Mouse (Mus musculus): Measurements from ENCODE around the gene Fbxl15. TPM values are rescaled to one million over a fixed set of nuclear protein-coding genes. Genes with fewer than 3 reads are reported as not detected.

Fbxl15 gene
- 14.7 and 15.5 TPM in 2 replicates for polyA plus RNA-seq (2015; fragmentation: Nextera tagmentation; extraction: Ambion mirVana)

DNA sequence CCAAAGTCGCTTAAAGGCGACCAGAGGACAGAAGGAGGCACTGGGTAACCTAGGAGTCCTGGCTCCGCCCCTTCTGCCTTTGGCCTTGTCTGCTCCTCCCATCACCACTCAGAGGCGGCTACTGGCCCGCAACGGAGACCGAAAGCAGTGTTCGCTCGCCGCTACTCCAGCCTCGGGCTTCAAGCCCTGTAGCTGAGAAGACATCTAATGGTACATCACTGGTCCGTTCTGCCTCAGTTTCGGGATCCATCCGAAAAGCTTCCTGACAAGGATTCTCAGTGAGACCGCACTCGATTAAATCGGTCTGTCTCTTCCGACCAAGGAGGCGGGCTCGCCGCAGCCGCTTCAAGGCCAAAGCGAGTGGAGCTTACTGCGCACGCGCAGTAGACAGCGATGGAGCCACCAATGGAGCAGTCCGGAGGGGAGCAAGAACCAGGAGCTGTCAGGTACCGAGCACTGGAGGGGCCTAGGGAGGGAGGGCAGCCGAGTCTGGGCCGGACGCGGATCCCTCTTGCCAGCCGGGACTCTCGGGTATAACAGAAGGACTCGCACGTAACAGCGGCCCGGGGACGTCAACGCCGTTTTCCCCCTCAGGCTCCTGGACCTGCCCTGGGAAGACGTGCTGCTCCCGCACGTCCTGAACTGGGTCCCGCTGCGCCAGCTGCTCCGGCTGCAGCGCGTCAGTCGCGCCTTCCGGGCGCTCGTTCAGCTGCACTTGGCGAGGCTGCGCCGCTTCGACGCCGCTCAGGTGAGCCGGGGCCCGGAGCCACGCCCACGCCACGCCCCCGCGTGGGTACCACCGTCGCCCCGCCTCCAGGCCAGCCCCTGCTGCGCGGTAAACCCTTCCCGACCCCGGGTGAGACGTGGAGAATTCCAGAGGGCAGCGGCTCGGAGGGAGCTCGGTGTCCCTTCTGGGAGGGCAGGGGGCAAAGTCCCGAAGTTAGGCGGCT, at the start of gene Fbxl15:
Fbxl15 (plus strand) TSS at position 104 of the 950 bp plus-strand sequence.
- Histone ChIP-seq H3K9me3 (no peaks in the 10 kb centered on the region), H3K36me3 (peaks cover 21% of the 10 kb centered on the region), H3K4me1 (peaks cover 32% of the 10 kb centered on the region), H3K4me3 (peak within 1 kb of the TSS; percentile 72), H3K27me3 (peaks cover 54% of the 10 kb centered on the region), H3K4me2 (replicated peaks) (peak within 1 kb of the TSS; percentile 99), H3K27ac (peak within 1 kb of the TSS; percentile 86), H3K9ac (peak within 1 kb of the TSS; percentile 72)
- WGBS, result under 1% methylated on average over 81 of the region's 81 CpGs
- peak; percentile 89 for ATAC-seq (ENCODE audit: low FRiP score, low read depth)

DNA sequence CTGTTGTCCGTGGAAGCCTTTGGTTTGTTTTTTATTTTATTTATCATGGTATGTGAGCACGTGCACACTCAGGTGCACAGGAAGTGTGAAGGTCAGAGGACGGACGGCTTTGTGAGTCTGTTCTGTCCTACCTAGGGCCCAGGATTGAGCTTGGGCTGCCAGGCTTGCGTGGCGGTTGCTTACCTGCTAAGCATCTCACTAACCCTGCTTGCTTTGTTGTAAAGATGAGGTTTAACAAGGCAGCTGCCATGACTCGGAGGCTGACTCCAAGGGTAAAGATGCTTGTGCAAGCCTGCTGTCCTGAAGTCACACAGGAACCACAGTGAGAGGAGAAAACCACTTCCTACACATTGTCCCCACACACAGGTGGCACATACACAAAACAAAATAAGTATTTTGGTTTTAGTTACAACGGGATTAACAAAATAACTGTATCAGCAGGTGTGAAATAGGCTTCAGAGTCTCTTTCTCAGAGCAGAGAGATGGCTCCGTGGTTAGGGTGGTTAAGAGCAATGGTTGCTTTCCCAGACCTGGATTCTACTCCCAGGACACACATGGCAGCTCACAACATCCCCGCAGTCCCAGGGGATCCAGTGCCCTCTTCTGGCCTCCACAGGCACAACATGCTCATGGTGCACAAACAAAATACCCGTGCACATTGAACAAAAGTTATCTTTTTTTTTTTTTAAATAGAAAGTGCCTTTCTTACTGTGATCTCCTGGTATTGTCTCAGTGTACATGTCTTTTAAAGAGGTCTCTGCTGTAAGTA, 45.7 kb upstream of the Fbxl15 start:
- Histone ChIP-seq H3K36me3 (peaks cover 87% of the 10 kb centered on the region), H3K9me3 (no peaks in the 10 kb centered on the region), H3K9ac (no peak overlapping the region), H3K27me3 (no peaks in the 10 kb centered on the region), H3K4me3 (no peak overlapping the region), H3K4me2 (replicated peaks) (no peak overlapping the region), H3K27ac (no peak overlapping the region), H3K4me1 (no peaks in the 10 kb centered on the region)
- no peak for ATAC-seq (ENCODE audit: low FRiP score, low read depth)
- WGBS, result 92% methylated on average over 11 of the region's 11 CpGs

DNA sequence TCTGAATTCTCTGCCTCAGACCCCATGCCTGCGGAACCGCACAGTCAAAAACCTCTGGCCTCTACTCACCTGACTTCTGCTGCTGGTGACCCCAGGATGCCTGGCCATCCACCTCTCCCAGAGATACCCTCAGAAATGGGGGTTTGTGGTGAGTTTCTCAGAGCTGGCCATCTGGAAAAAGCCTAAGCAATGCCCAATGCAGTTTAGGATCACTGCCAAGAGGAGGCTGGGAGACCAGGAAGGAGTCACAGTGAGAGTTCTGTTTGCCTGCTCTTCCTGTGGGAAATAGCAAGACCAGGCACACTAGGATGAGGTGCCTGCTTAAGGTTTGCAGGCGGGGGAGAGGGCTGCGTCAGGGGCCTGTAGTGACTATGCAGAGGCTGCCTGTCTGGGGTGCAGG, 43.3 kb upstream of the Fbxl15 start:
- Histone ChIP-seq H3K27me3 (no peaks in the 10 kb centered on the region), H3K4me3 (no peak overlapping the region), H3K27ac (no peak overlapping the region), H3K9me3 (no peaks in the 10 kb centered on the region), H3K4me2 (replicated peaks) (no peak overlapping the region), H3K4me1 (no peaks in the 10 kb centered on the region), H3K9ac (no peak overlapping the region), H3K36me3 (peaks cover 81% of the 10 kb centered on the region)
- 94% methylated on average over 4 of the region's 4 CpGs for WGBS
- ATAC-seq (ENCODE audit: low FRiP score, low read depth), result no peak

DNA sequence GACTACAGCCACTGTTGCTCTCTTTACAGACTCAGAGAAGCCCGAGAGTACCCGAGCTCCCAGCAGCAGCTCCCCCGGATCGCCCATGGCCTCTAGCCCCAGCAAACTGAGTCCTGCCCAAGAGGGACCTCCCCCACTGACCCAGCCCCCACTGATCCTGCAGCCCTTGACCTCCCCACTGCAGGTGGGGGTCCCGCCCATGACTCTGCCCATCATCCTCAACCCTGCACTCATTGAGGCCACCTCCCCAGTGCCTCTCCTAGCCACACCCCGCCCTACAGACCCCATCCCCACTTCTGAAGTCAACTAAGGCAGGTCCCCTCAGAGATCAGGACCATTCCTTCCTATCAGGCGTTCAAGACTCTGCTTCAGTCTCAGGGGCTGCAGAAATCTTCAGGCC, 42.4 kb upstream of the Fbxl15 start:
- H3K9me3 ChIP-seq, result no peaks in the 10 kb centered on the region
- H3K4me2 ChIP-seq (replicated peaks), result no peak overlapping the region
- H3K4me3 ChIP-seq, result no peak overlapping the region
- WGBS, result 83% methylated on average over 7 of the region's 7 CpGs
- peaks cover 71% of the 10 kb centered on the region for H3K36me3 ChIP-seq
- H3K9ac ChIP-seq, result no peak overlapping the region
- no peaks in the 10 kb centered on the region for H3K27me3 ChIP-seq
- no peak overlapping the region for H3K27ac ChIP-seq
- H3K4me1 ChIP-seq, result no peaks in the 10 kb centered on the region
- no peak for ATAC-seq (ENCODE audit: low FRiP score, low read depth)

DNA sequence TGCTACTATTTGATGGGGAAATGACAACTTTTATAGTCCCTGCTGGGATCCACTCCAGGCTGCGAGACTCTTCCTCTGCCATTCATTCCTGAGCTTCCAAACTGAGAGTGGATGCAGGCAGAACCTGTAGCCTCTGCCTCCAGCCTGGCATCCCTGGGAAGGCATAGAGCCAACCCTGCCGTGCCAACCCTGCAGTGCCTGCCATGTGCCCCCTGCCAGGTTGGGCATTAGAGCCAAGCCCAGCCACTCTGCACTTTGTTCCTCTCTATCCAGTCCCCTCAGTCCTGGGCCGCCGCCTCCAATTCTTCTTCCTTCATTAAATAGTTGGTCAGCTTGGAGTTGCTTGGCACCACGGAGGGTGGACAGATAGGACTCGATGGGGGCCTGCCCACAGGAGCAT, 41.9 kb upstream of the Fbxl15 start:
- Histone ChIP-seq H3K9ac (no peak overlapping the region), H3K4me1 (no peaks in the 10 kb centered on the region), H3K9me3 (no peaks in the 10 kb centered on the region), H3K27me3 (no peaks in the 10 kb centered on the region), H3K4me3 (no peak overlapping the region), H3K27ac (no peak overlapping the region), H3K4me2 (replicated peaks) (no peak overlapping the region), H3K36me3 (peaks cover 67% of the 10 kb centered on the region)
- no peak for ATAC-seq (ENCODE audit: low FRiP score, low read depth)
- WGBS, result 87% methylated on average over 6 of the region's 6 CpGs

DNA sequence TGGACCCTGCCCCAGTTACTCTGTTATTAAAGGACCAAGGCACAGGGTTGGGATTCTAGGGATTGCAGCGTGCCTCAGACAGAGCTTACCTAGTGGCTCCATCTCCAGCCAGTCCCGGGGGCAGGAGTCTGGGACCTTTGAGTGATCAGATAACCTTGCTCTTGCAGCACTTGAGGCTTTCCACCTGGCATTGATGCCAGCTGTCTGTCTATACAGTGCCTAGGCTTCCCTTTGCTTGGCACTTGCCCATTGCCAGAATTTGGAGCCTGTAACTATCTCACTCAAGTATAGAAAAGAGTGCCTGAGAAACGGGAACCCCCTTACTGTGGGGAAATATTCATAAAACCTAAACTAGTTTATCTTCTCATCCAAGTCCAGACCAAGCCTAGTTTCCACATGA, 41.1 kb upstream of the Fbxl15 start:
- Histone ChIP-seq H3K4me3 (no peak overlapping the region), H3K4me2 (replicated peaks) (no peak overlapping the region), H3K27me3 (0 out of 2 replicates have a peak, but pooled peaks cover 4% of the 10 kb centered on the region), H3K4me1 (no peaks in the 10 kb centered on the region), H3K9me3 (no peaks in the 10 kb centered on the region), H3K9ac (no peak overlapping the region), H3K36me3 (peaks cover 58% of the 10 kb centered on the region), H3K27ac (no peak overlapping the region)
- ATAC-seq (ENCODE audit: low FRiP score, low read depth), result no peak
- 85% methylated on average over 3 of the region's 3 CpGs for WGBS

DNA sequence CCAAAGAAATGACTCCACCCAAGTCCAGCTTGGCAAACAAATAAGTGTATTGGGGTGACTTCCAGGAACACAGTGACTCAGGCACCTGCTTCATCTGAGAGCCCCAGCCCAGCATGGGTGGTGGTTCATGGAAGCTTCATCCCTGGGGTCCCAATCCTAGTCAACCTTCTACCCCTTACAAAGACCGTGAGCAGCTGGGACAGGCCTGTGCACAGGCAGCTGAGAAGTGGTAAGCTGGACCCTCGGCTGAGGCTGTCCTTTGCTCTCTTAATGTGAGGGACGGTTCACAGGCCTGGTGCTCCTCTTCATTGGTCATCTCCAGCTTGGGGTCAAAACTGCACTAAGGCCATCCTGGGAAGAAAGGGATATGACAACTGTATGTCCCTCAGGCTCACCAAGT, 40.4 kb upstream of the Fbxl15 start:
- no peaks in the 10 kb centered on the region for H3K9me3 ChIP-seq
- no peak overlapping the region for H3K27ac ChIP-seq
- no peaks in the 10 kb centered on the region for H3K4me1 ChIP-seq
- peaks cover 7% of the 10 kb centered on the region; the same call in 1 of the 2 replicates for H3K27me3 ChIP-seq
- no peak overlapping the region for H3K4me2 ChIP-seq (replicated peaks)
- no peak overlapping the region for H3K9ac ChIP-seq
- no peak for ATAC-seq (ENCODE audit: low FRiP score, low read depth)
- 83% methylated on average over 3 of the region's 3 CpGs for WGBS
- H3K36me3 ChIP-seq, result peaks cover 52% of the 10 kb centered on the region
- H3K4me3 ChIP-seq, result no peak overlapping the region

DNA sequence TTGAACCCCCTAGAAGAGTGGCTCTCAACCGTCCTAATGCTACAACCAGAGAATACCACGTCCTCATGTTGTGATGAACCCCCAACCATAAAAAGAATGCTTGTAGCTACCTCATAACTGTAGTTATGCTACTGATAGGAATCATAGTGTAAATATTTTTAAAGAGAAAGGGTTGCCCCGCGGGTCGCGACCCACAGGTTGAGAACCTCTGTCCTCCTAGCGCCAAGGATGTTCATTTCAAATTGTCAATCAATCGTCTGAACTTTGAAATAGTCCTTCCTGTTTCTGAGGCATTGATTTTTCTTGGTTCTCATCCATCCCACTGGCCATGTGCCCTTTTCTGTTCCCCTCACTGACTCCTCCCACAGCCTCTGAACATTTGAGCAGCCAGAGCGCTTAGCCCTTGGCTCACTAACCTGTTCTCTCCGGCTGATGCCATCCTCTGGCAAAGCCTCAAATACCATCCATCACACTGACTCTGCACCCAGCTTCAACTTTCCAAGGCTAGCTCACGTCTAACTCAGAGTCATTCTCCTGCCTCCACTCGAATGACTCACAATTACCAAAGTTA, 37.4 kb upstream of the Fbxl15 start:
- 68% methylated on average over 12 of the region's 12 CpGs for WGBS
- no peaks in the 10 kb centered on the region for H3K4me1 ChIP-seq
- H3K4me2 ChIP-seq (replicated peaks), result no peak overlapping the region
- peaks cover 22% of the 10 kb centered on the region for H3K36me3 ChIP-seq
- no peak for ATAC-seq (ENCODE audit: low FRiP score, low read depth)
- no peak overlapping the region for H3K4me3 ChIP-seq
- peaks cover 8% of the 10 kb centered on the region; the same call in 1 of the 2 replicates for H3K27me3 ChIP-seq
- H3K9ac ChIP-seq, result no peak overlapping the region
- no peak overlapping the region for H3K27ac ChIP-seq
- H3K9me3 ChIP-seq, result no peaks in the 10 kb centered on the region

DNA sequence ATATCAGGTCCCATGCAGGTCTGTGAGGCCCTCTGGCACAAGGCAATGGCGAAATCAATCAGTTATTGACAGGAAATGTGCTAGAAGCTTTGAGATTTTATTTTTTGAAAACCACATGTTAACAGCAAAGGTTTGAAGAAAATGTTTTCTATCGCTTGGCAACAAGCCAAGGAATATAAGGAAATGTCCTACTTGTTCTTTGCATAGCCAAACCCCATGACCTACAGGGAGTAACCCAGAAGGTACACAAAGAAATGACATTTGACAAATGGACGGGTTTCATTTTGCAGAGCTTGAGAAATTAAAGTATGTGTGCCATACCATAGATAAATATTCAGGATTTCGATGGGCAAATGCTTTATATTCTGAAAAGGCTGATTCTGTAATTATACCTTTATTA, 31.0 kb upstream of the Fbxl15 start:
- WGBS, result 73% methylated on average over 4 of the region's 4 CpGs
- Histone ChIP-seq H3K4me3 (no peak overlapping the region), H3K27ac (no peak overlapping the region), H3K4me1 (no peaks in the 10 kb centered on the region), H3K27me3 (peaks cover 10% of the 10 kb centered on the region; the same call in 1 of the 2 replicates), H3K36me3 (no peaks in the 10 kb centered on the region), H3K4me2 (replicated peaks) (no peak overlapping the region), H3K9me3 (no peaks in the 10 kb centered on the region), H3K9ac (no peak overlapping the region)
- ATAC-seq (ENCODE audit: low FRiP score, low read depth), result no peak

DNA sequence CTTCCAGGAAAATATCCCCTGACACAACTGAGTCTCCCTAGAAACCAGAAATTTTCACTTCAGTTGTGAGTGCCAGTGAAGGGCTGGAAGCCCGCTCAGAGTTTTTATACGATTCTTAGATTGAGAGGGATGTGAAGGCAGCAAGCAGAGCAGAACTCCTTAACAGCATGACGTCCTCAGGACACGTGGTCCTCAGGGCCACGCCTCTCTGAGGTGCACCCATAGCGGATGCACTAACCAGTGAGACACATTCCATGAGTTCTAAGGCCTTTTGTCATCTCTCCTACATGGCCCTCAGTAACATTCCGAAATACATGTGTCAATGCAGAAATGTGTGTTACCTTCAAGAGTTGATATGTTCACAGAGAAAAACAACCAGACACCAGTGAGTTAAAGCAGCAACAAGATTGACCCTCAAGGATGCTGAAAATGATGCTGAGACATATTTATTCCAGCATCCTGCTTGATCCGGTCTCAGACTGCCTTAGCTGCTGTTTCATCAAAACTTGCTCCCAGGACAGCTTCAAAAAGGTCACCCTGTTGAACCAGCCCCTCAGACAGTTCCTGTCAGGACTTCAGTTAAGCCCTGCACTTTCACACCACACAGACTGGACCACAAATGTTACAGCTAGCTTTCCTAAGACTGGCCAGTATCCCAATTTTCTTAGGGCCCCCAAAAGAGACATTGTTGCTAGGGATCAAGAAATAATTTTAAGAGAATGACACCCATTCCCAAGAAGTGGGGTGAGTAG, 27.5 kb upstream of the Fbxl15 start:
- no peak overlapping the region for H3K4me2 ChIP-seq (replicated peaks)
- ATAC-seq (ENCODE audit: low FRiP score, low read depth), result no peak
- 39% methylated on average over 8 of the region's 8 CpGs for WGBS

DNA sequence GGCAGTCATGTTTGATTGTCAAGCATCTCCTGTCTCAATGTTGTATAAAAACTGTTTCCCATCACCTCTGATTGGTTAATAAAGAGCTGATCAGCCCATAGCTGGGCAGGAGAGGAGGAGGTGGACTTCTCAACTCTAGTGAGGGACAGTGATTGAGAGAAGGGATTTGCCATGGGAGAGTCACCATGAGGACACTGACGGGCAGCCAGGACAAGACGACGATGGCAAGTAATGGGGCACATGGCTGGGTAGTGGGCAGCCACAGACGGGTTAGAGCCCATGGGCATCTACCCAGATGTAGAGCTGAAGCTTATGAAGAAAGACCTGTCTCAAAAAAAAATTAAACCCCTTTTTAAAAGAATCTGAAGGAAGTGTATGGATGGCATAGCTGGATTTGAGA, 25.4 kb upstream of the Fbxl15 start:
- WGBS, result 85% methylated on average over 4 of the region's 4 CpGs
- Histone ChIP-seq H3K9ac (no peak overlapping the region), H3K4me1 (peaks cover 19% of the 10 kb centered on the region), H3K4me2 (replicated peaks) (no peak overlapping the region), H3K27ac (no peak overlapping the region), H3K36me3 (0 out of 2 replicates have a peak, but pooled peaks cover 3% of the 10 kb centered on the region), H3K9me3 (no peaks in the 10 kb centered on the region), H3K4me3 (no peak overlapping the region), H3K27me3 (peaks cover 19% of the 10 kb centered on the region)
- no peak for ATAC-seq (ENCODE audit: low FRiP score, low read depth)

More for the DNA sequence above, 27.5 kb upstream of the Fbxl15 start:
- Histone ChIP-seq H3K9ac (no peak overlapping the region), H3K9me3 (no peaks in the 10 kb centered on the region), H3K36me3 (no peaks in the 10 kb centered on the region), H3K27ac (no peak overlapping the region), H3K27me3 (0 out of 2 replicates have a peak, but pooled peaks cover 5% of the 10 kb centered on the region), H3K4me1 (peaks cover 13% of the 10 kb centered on the region), H3K4me3 (no peak overlapping the region)

All from limb, embryonic 13.5 days (tissue).